Mouse (Mus musculus) olfactory bulb, adult 2 months (tissue): Measurements from ENCODE around the gene Ipcef1.

ENCODE experiments used
- CTCF ChIP-seq: fragments of 200-500 bp; IDR thresholded peaks from 2 replicates; pipeline ENCODE4 v1.5.1; 2012; ENCODE audit warnings: low read depth, mild to moderate bottlenecking, low read length, moderate library complexity; ENCODE audit not compliant: insufficient read depth
- POLR2A ChIP-seq: fragments of 200-500 bp; IDR thresholded peaks from 2 replicates; pipeline ENCODE4 v1.6.1; 2012; ENCODE audit warnings: mild to moderate bottlenecking, low read depth, low read length, moderate library complexity; ENCODE audit not compliant: insufficient read depth

GRCm38 (mm10) chr10:6968334-6968733, 83.9 kb downstream of the Ipcef1 start:
- TF ChIP-seq CTCF: no peak
- TF ChIP-seq POLR2A: no peak
